Mouse (Mus musculus): ENCODE data around the gene Gm17660. TPM values are rescaled to one million over a fixed set of nuclear protein-coding genes. Genes with fewer than 3 reads are reported as not detected.

Gm17660 gene
- polyA plus RNA-seq, 1 experiment from 2014 or later, result not detected

- DNase-seq (ENCODE audit: low spot score) (no peak), ATAC-seq (replicated peaks; ENCODE audit: low FRiP score, low read depth) (no peak)
- no peaks in the 10 kb centered on the region for H3K9me3 ChIP-seq (replicated peaks; ENCODE audit: low read length)
- H3K4me1 ChIP-seq (replicated peaks; ENCODE audit: insufficient read depth, low read length), result peaks cover 20% of the 10 kb centered on the region
- H3K4me2 ChIP-seq (ENCODE audit: low read length), result no peak overlapping the region
- H3K27ac ChIP-seq, result no peak overlapping the region
- H3K9ac ChIP-seq (ENCODE audit: low read depth, low read length), result no peak overlapping the region
- no peaks in the 10 kb centered on the region for H3K27me3 ChIP-seq (ENCODE audit: insufficient read depth, low read length)
- H3K4me3 ChIP-seq (replicated peaks; ENCODE audit: low read depth, low read length), result no peak overlapping the region
- H3K36me3 ChIP-seq (ENCODE audit: insufficient read depth, low read length), result no peaks in the 10 kb centered on the region
- 75% methylated on average over 2 of the region's 2 CpGs for WGBS
- no peak for TF ChIP-seq CTCF (IDR thresholded peaks at IDR 0.05; ENCODE audit: low read depth)
Measured at GRCm38 (mm10) chr5:104104111-104104510, 26.7 kb upstream of the Gm17660 start.

GRCm38 (mm10) chr5:104103171-104103570 lies 25.8 kb upstream of the Gm17660 start:
- no peak for TF ChIP-seq CTCF (IDR thresholded peaks at IDR 0.05; ENCODE audit: low read depth)
- Histone ChIP-seq H3K9me3 (replicated peaks; ENCODE audit: low read length) (no peaks in the 10 kb centered on the region), H3K4me2 (ENCODE audit: low read length) (no peak overlapping the region), H3K9ac (ENCODE audit: low read depth, low read length) (no peak overlapping the region), H3K27ac (no peak overlapping the region), H3K27me3 (ENCODE audit: insufficient read depth, low read length) (no peaks in the 10 kb centered on the region), H3K4me1 (replicated peaks; ENCODE audit: insufficient read depth, low read length) (peaks cover 11% of the 10 kb centered on the region), H3K36me3 (ENCODE audit: insufficient read depth, low read length) (no peaks in the 10 kb centered on the region), H3K4me3 (replicated peaks; ENCODE audit: low read depth, low read length) (no peak overlapping the region)
- DNase-seq (ENCODE audit: low spot score) (no peak), ATAC-seq (replicated peaks; ENCODE audit: low FRiP score, low read depth) (no peak)
- 40% methylated on average over 4 of the region's 4 CpGs for WGBS

- H3K9ac ChIP-seq (ENCODE audit: low read depth, low read length), result no peak overlapping the region
Measured at GRCm38 (mm10) chr5:104101678-104102531, 24.5 kb upstream of the Gm17660 start.

GRCm38 (mm10) chr5:104096078-104096938 lies 18.9 kb upstream of the Gm17660 start:
- no peaks in the 10 kb centered on the region for H3K36me3 ChIP-seq (ENCODE audit: insufficient read depth, low read length)
- DNase-seq (ENCODE audit: low spot score), result peak; percentile 93
- no peaks in the 10 kb centered on the region for H3K27me3 ChIP-seq (ENCODE audit: insufficient read depth, low read length)
- no peaks in the 10 kb centered on the region; the same call in 1 of the 2 replicates for H3K4me1 ChIP-seq (replicated peaks; ENCODE audit: insufficient read depth, low read length)
- no peak overlapping the region for H3K9ac ChIP-seq (ENCODE audit: low read depth, low read length)
- peak; percentile 49; the same call in 1 of the 2 replicates for ATAC-seq (replicated peaks; ENCODE audit: low FRiP score, low read depth)
- TF ChIP-seq CTCF (IDR thresholded peaks at IDR 0.05; ENCODE audit: low read depth), result no peak
- peak overlapping the region; percentile 3; the same call in 1 of the 2 replicates for H3K4me2 ChIP-seq (ENCODE audit: low read length)
- WGBS, result 31% methylated on average over 16 of the region's 16 CpGs
- H3K27ac ChIP-seq, result peak overlapping the region; percentile 63
- no peak overlapping the region for H3K4me3 ChIP-seq (replicated peaks; ENCODE audit: low read depth, low read length)
- no peaks in the 10 kb centered on the region for H3K9me3 ChIP-seq (replicated peaks; ENCODE audit: low read length)

More at GRCm38 (mm10) chr5:104101678-104102531, 24.5 kb upstream of the Gm17660 start:
- Histone ChIP-seq H3K4me1 (replicated peaks; ENCODE audit: insufficient read depth, low read length) (peaks cover 8% of the 10 kb centered on the region), H3K36me3 (ENCODE audit: insufficient read depth, low read length) (no peaks in the 10 kb centered on the region), H3K27ac (peak overlapping the region; percentile 31; the same call in 1 of the 2 replicates), H3K4me2 (ENCODE audit: low read length) (no peak overlapping the region), H3K27me3 (ENCODE audit: insufficient read depth, low read length) (no peaks in the 10 kb centered on the region), H3K9me3 (replicated peaks; ENCODE audit: low read length) (no peaks in the 10 kb centered on the region), H3K4me3 (replicated peaks; ENCODE audit: low read depth, low read length) (no peak overlapping the region)
- WGBS, result 27% methylated on average over 10 of the region's 10 CpGs
- no peak for TF ChIP-seq CTCF (IDR thresholded peaks at IDR 0.05; ENCODE audit: low read depth)
- no peak for ATAC-seq (replicated peaks; ENCODE audit: low FRiP score, low read depth)
- DNase-seq (ENCODE audit: low spot score), result peak; percentile 24

DNA sequence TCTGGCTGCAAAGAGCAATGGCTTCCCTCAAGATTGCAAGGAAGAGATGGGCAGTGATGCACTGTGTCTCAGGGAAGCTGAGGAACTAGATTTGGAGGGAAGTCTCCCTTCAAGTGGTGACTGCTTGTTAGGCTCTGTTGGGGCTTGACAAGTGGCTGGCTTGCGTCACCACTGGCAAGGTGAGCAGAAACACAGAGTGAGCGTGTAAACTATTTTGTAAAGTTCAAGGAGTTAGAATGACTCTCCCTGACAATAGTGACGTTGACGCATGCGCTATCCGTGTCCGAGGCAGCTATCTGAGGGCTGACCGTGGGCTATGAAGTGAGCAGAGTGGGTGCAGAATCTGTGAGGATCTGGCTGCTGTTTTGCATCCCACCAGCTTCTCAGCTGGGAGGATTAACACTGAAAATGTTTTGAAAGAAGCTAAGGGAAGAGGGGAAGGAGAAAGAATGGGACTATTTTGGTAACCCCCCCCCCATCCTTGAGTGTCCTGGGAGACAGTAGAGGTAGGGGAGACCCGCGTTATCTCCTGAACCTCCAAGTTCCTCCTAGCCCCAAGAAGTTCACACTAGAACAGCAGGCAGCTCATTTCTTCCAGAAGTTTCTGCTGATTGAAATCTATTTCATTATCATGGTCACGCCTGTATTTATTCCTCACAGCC lies 18.1 kb upstream of the Gm17660 start:
- no peak for ATAC-seq (replicated peaks; ENCODE audit: low FRiP score, low read depth)

DNA sequence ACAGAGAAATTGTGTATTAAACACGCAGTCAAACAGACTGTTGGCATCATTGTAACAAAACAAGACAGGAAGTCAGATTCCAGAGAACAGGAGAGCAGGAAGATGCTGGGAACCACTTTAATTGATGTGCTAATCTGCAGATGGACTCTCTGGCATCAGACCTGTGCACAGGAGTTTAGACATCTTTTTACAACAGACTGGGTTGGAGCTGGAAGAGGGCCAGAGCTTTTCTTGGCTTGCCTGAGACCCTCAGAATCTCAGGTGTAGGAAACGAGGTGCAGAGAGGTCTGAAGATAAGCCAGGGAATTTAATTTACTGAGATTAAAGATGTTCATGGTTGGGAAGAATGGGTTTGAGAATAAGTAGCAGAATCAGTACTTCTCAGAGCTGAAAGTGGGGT lies 12.3 kb upstream of the Gm17660 start:
- Histone ChIP-seq H3K4me1 (replicated peaks; ENCODE audit: insufficient read depth, low read length) (no peaks in the 10 kb centered on the region), H3K27me3 (ENCODE audit: insufficient read depth, low read length) (no peaks in the 10 kb centered on the region), H3K27ac (no peak overlapping the region), H3K9ac (ENCODE audit: low read depth, low read length) (no peak overlapping the region), H3K9me3 (replicated peaks; ENCODE audit: low read length) (no peaks in the 10 kb centered on the region), H3K36me3 (ENCODE audit: insufficient read depth, low read length) (no peaks in the 10 kb centered on the region), H3K4me3 (replicated peaks; ENCODE audit: low read depth, low read length) (no peak overlapping the region), H3K4me2 (ENCODE audit: low read length) (no peak overlapping the region)
- no peak for ATAC-seq (replicated peaks; ENCODE audit: low FRiP score, low read depth)
- DNase-seq (ENCODE audit: low spot score), result no peak
- no peak for TF ChIP-seq CTCF (IDR thresholded peaks at IDR 0.05; ENCODE audit: low read depth)
- WGBS, result 83% methylated on average over 2 of the region's 2 CpGs

More for the DNA sequence above, 18.1 kb upstream of the Gm17660 start:
- H3K4me2 ChIP-seq (ENCODE audit: low read length), result no peak overlapping the region
- H3K27me3 ChIP-seq (ENCODE audit: insufficient read depth, low read length), result no peaks in the 10 kb centered on the region
- H3K36me3 ChIP-seq (ENCODE audit: insufficient read depth, low read length), result no peaks in the 10 kb centered on the region
- peak overlapping the region; percentile 37 for H3K27ac ChIP-seq
- H3K9me3 ChIP-seq (replicated peaks; ENCODE audit: low read length), result no peaks in the 10 kb centered on the region
- TF ChIP-seq CTCF (IDR thresholded peaks at IDR 0.05; ENCODE audit: low read depth), result no peak
- no peak for DNase-seq (ENCODE audit: low spot score)
- no peak overlapping the region for H3K4me3 ChIP-seq (replicated peaks; ENCODE audit: low read depth, low read length)
- H3K4me1 ChIP-seq (replicated peaks; ENCODE audit: insufficient read depth, low read length), result no peaks in the 10 kb centered on the region; the same call in 1 of the 2 replicates
- no peak overlapping the region for H3K9ac ChIP-seq (ENCODE audit: low read depth, low read length)
- WGBS, result 47% methylated on average over 11 of the region's 11 CpGs
